Mouse (Mus musculus): Measurements from ENCODE around the gene Foxf2.

Foxf2 gene

DNA sequence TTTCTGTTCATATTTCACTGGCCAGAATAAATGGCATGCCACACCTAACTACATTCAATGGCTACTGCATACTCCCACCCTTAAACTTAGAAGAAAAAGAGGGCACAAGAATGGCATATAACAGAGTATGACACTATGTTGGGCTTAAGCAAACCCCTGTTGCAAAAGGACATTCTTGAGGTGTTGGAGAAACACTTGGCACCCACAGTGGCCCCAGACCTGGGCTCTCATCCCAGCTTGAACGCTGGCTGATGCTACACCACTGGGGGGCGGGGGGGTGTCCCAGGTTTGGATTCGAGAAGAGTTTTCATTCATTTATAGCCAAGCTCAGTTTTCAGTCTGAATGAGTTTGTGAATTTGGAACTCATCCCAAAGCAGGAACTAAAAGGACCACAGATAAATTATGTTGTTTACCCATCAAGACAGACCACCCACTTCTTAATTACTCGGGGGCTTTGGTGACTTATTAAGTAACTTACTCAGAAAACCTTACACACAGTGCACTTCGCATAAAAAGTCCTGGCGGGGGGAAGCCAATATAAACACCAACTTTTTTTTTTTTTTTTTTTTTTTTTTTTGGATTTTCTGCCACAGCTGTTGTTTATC is 42.4 kb downstream of the Foxf2 start:
- H3K4me3 ChIP-seq (replicated peaks; ENCODE audit: low read length): no peak overlapping the region
- TF ChIP-seq CTCF (conservative IDR thresholded peaks at IDR 0.05; ENCODE audit: low read length) (no peak), NANOG (IDR thresholded peaks at IDR 0.05; ENCODE audit: borderline replicate concordance, low read length) (no peak), POU5F1 (IDR thresholded peaks at IDR 0.05; ENCODE audit: borderline replicate concordance, low read length) (no peak)
- H3K9me3 ChIP-seq (ENCODE audit: low read length): peaks cover 43% of the 10 kb centered on the region
- no peaks in the 10 kb centered on the region for H3K27me3 ChIP-seq (ENCODE audit: insufficient read depth, low read length)
- H3K4me1 ChIP-seq (replicated peaks; ENCODE audit: low read depth, low read length): no peaks in the 10 kb centered on the region; the same call in 1 of the 2 replicates
- peaks cover 27% of the 10 kb centered on the region for H3K36me3 ChIP-seq (ENCODE audit: insufficient read depth, low read length)

DNA sequence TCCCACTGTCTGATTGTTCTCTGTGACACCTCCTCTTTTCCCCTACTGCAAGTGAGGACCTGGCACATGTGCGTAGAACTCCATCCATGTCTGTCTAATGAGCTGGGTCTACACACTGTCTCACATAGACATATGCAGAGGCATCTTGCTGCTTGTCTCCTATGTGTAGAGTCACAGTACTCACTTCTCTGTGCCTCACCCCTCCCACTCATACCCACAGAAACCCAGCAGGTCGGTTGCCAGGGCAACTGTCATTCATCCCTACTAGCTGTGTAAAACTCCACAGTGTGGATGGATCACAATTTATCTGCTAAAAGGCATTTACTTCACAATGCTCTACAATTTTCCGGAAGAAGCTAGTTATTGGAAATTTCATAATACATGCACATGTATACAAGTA is 46.5 kb downstream of the Foxf2 start:
- H3K36me3 ChIP-seq (ENCODE audit: insufficient read depth, low read length): peaks cover 60% of the 10 kb centered on the region
- peaks cover 51% of the 10 kb centered on the region for H3K9me3 ChIP-seq (ENCODE audit: low read length)
- TF ChIP-seq CTCF (conservative IDR thresholded peaks at IDR 0.05; ENCODE audit: low read length): no peak
- no peak for TF ChIP-seq POU5F1 (IDR thresholded peaks at IDR 0.05; ENCODE audit: borderline replicate concordance, low read length)
- no peak for TF ChIP-seq NANOG (IDR thresholded peaks at IDR 0.05; ENCODE audit: borderline replicate concordance, low read length)
- peaks cover 6% of the 10 kb centered on the region for H3K4me1 ChIP-seq (replicated peaks; ENCODE audit: low read depth, low read length)
- H3K4me3 ChIP-seq (replicated peaks; ENCODE audit: low read length): no peak overlapping the region
- H3K27me3 ChIP-seq (ENCODE audit: insufficient read depth, low read length): no peaks in the 10 kb centered on the region
